Mouse (Mus musculus) lung, embryonic 14.5 days (tissue): Measurements from ENCODE around the gene Nr4a2. TPM values are rescaled to one million over a fixed set of nuclear protein-coding genes. Genes with fewer than 3 reads are reported as not detected.
A peak's percentile ranks its signal among the peaks of the same experiment; 100 is the strongest.

ENCODE experiments used
- ATAC-seq: fragments of 200-750 bp; cut with Nextera tagmentation; 2 replicates; pipeline ENCODE4 v1.8.0; 2017; ENCODE audit warnings: mild to moderate bottlenecking, moderate TSS enrichment, moderate library complexity; ENCODE audit not compliant: insufficient read depth
- DNase-seq: peaks from one replicate; pipeline ENCODE4 v3.0.0-alpha.2; 2015
- H3K27ac ChIP-seq: fragments of 300-500 bp; sonication (generic); 2 replicates; pipeline ENCODE4 v1.5.1; 2014; ENCODE audit warnings: low read depth, mild to moderate bottlenecking, moderate library complexity
- H3K27me3 ChIP-seq: fragments of 300-500 bp; sonication (generic); 2 replicates; pipeline ENCODE4 v1.6.1; 2014; ENCODE audit warnings: low read length, control low read depth; ENCODE audit not compliant: insufficient read depth
- H3K36me3 ChIP-seq: fragments of 300-500 bp; sonication (generic); 2 replicates; pipeline ENCODE4 v1.6.1; 2014; ENCODE audit warnings: control low read depth; ENCODE audit not compliant: insufficient read depth
- H3K4me1 ChIP-seq: fragments of 300-500 bp; sonication (generic); 2 replicates; pipeline ENCODE4 v1.6.1; 2014; ENCODE audit warnings: antibody characterized with exemption, control low read depth; ENCODE audit not compliant: insufficient read depth
- H3K4me2 ChIP-seq: fragments of 300-500 bp; sonication (generic); 2 replicates; pipeline ENCODE4 v1.6.1; 2014; ENCODE audit warnings: mild to moderate bottlenecking
- H3K4me3 ChIP-seq: fragments of 300-500 bp; sonication (generic); 2 replicates; pipeline ENCODE4 v1.5.1; 2014; ENCODE audit warnings: low read depth, low read length
- H3K9ac ChIP-seq: fragments of 300-500 bp; sonication (generic); 2 replicates; pipeline ENCODE4 v1.6.1; 2014
- H3K9me3 ChIP-seq: fragments of 300-500 bp; sonication (generic); 2 replicates; pipeline ENCODE4 v1.6.1; 2016; ENCODE audit warnings: low read depth, low read length, control low read depth
- CTCF ChIP-seq: IDR thresholded peaks from 2 replicates; pipeline ENCODE4 v1.5.1; 2016; ENCODE audit warnings: antibody characterized with exemption, low read depth
- WGBS: fragments of 180-500 bp; shearing (Covaris S2); extraction: QIAGEN DNeasy Blood & Tissue Kit; methylation state at CpG from one replicate; pipeline ENCODE4 v1.1.7; 2014; 5-methylcytosine and 5-hydroxymethylcytosine counted together
- polyA plus RNA-seq: library from polyadenylated mRNA; unstranded; fragments of >200 nt; fragmentation: Nextera tagmentation; extraction: Ambion mirVana; gene quantifications from 2 replicates; pipeline ENCODE4 v1.2.1, GENCODE M21; 2014

The Nr4a2 gene
- polyA plus RNA-seq, 1 experiment from 2014 or later = 5.9 TPM

DNA sequence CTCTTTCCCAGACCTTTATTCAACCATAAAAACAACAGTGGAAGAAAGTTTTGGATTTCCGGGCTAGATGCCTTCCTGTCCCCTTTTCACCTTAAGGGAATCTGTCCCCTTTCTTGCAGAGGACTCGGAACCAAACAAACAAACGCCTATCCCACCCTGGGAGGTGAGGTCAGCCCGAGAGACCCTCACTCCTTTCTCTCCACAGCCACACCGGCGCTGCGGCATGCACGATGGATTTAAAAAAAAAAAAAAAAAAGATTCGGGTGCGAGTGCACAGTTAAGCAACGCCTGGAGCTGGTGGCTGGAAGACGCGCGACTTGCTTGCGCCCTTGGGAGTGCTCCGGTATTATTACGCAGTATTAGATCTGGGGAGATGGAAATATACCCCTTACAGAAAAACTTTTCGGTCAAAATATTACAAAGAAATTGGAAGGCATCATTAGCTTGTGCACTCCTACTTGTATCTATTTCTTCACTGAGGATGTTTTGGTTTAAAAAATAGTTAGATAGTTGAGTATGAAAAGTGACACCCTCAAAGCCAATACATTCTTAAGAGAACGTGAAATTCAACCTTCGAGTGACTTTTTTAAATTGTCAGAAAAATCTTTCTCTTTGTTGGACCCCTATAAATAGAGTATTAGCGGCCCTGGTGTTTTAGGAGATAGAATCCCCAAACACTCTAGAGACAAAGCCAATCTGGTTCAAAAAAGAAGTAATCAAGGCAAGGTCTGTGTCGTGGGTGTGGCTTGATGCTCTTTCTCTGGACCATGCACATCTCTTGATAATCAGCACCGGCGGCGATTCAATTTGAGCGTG, 19.8 kb downstream of the Nr4a2 start:
- under 1% methylated on average over 26 of the region's 26 CpGs for WGBS
- Histone ChIP-seq H3K9me3 (no peaks in the 10 kb centered on the region), H3K9ac (no peak overlapping the region), H3K27me3 (peaks cover 94% of the 10 kb centered on the region), H3K4me3 (no peak overlapping the region), H3K4me1 (0 out of 2 replicates have a peak, but pooled peaks cover 5% of the 10 kb centered on the region), H3K4me2 (peak overlapping the region; percentile 69), H3K27ac (no peak overlapping the region), H3K36me3 (no peaks in the 10 kb centered on the region)
- DNase-seq (no peak), ATAC-seq (no peak)
- no peak for TF ChIP-seq CTCF

DNA sequence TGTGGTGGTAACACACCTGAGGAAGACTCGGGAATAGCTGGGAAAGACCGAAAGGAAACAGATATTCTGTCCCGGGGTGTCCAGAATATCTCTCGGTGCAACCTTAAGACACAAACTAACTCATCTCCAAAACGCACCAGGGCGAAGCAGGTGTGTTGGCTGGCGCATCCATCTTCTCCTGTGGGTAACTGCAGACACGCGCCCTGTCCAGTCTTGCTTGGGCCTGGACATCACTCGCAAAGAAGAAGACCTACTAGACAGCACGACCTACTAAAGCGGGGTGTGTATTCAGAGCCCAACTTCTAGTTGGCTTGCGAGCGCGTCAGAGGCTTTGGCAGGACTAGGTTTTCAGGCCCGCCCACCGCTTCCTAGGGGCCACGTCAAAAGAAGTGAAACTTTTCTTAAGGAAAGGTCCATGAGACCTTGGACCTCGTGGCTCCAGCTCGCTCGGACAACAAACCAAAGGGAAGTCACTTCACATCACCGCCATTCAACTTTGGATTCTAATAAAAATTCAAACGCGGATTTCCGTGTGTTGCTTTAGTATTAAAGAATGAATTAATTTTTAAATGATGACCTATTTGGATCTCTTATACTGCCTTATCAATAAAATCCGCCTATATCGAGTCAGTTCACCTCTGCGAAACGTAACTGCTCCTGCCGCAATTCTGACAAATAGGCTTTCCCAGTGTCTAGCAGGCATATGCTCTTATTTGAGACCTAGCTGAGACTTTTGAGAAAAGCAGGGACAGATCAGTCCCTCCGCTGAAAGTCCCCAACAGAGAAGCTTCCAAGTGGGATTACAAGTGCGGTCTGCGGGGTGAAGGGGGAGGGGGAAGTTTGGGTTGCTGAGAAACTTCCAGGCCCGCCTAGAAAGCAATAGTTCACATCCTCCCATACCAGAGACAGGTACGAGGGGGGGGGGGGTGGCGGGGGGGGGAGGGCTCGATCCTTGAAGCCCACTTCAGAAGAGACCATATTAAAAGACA, 20.7 kb downstream of the Nr4a2 start:
- Histone ChIP-seq H3K4me2 (peak overlapping the region; percentile 69), H3K27me3 (peaks cover 88% of the 10 kb centered on the region), H3K36me3 (no peaks in the 10 kb centered on the region), H3K9me3 (no peaks in the 10 kb centered on the region), H3K9ac (no peak overlapping the region), H3K4me3 (peak overlapping the region; percentile 39), H3K4me1 (0 out of 2 replicates have a peak, but pooled peaks cover 5% of the 10 kb centered on the region), H3K27ac (no peak overlapping the region)
- ATAC-seq (peak; percentile 39; the same call in 1 of the 2 replicates), DNase-seq (no peak)
- TF ChIP-seq CTCF = no peak
- WGBS = 2% methylated on average over 35 of the region's 37 CpGs

DNA sequence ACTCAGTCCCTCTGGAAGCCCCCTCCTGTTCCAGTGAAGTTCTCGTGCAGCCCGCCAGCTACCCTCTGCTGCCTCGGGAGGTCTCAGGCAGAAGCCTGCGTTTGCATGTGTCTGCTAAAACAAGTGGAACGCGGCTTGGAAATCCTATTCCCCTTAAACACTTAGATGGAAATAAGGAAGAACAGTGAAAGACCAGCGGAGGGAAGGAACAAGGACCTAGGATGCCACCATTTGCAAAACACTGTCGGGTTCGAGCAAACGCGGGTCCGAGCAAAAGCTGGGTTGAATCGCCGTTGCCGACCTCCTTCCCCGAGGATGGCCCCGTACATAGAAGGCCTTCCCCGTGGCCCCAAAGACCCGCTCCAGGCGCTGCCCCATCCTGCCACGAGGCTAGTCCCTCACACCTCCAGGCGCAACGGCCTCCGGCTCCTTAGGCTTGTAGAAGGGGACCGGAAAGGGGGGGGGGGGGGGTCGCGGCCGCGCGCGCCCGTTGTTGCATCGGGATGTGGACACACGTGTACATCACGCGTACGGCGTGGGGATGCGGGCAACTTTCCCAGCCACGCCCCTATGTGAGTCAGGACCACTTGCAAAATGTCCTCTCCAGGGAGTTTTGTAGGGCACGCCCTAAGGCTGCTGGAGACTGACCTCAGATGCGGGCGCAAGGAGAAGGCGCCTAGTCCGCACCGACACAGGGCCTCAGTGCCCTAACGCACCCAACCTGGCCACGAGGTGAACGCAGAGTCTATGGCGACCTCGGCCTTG, 21.5 kb downstream of the Nr4a2 start:
- no peak overlapping the region for H3K9ac ChIP-seq
- ATAC-seq = peak; percentile 75
- WGBS = under 1% methylated on average over 50 of the region's 51 CpGs

DNA sequence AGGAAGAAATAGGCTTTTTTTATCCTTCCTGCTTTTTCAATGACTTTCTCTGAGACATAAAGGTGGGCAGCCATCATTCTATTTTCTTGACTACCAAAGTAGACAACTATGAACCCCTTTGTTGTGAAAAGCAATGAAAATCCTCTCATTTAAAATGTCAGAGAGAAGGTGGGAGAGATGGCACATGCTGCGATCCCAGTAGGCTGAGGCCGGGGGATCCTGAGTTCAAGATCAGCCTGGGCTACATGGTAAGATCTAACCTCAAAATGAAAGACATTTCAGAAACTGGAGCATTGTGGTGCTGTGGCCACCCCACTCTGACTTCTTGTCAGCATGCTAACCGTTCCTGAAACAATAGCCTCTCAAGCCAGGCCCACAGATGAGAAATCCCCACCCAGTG, 23.6 kb downstream of the Nr4a2 start:
- Histone ChIP-seq H3K27me3 (peaks cover 68% of the 10 kb centered on the region), H3K4me1 (0 out of 2 replicates have a peak, but pooled peaks cover 5% of the 10 kb centered on the region), H3K9me3 (no peaks in the 10 kb centered on the region), H3K27ac (no peak overlapping the region), H3K4me2 (no peak overlapping the region), H3K36me3 (no peaks in the 10 kb centered on the region), H3K4me3 (no peak overlapping the region), H3K9ac (no peak overlapping the region)
- ATAC-seq = no peak
- TF ChIP-seq CTCF = no peak
- DNase-seq = no peak
- 70% methylated on average over 3 of the region's 3 CpGs for WGBS

More for the DNA sequence above, 21.5 kb downstream of the Nr4a2 start:
- Histone ChIP-seq H3K36me3 (no peaks in the 10 kb centered on the region), H3K27me3 (peaks cover 86% of the 10 kb centered on the region), H3K4me3 (peak overlapping the region; percentile 39), H3K27ac (no peak overlapping the region), H3K9me3 (no peaks in the 10 kb centered on the region), H3K4me1 (0 out of 2 replicates have a peak, but pooled peaks cover 5% of the 10 kb centered on the region), H3K4me2 (peak overlapping the region; percentile 69)
- DNase-seq = peak; percentile 51
- 0 out of 2 replicates have a peak, but pooled peaks have one; percentile 4 for TF ChIP-seq CTCF

DNA sequence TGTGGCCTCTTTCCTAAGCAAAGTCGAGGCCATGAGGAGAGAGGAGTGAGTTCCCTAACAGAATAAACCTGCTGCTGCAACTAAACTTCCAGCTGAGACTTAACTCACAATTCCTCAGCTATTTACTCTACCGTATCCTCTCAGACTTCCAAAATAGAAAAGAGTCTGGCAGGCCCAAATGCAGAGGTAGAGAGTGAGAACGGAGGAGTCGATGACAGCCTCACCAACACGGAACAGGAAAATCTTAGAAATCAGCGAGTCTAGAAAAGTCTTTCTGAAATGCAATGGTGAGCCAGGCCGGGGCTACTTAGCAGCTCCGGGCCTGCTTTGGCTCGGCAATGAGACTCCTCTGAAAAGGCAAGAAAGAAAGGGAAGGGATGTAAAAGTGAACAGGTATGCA, 51.4 kb downstream of the Nr4a2 start:
- H3K4me3 ChIP-seq = no peak overlapping the region
- no peak overlapping the region for H3K27ac ChIP-seq
- no peak for DNase-seq
- no peaks in the 10 kb centered on the region for H3K27me3 ChIP-seq
- no peaks in the 10 kb centered on the region for H3K9me3 ChIP-seq
- no peak for ATAC-seq
- no peak overlapping the region for H3K4me2 ChIP-seq
- 69% methylated on average over 9 of the region's 9 CpGs for WGBS
- H3K36me3 ChIP-seq = no peaks in the 10 kb centered on the region
- TF ChIP-seq CTCF = no peak
- H3K9ac ChIP-seq = no peak overlapping the region
- H3K4me1 ChIP-seq = no peaks in the 10 kb centered on the region

DNA sequence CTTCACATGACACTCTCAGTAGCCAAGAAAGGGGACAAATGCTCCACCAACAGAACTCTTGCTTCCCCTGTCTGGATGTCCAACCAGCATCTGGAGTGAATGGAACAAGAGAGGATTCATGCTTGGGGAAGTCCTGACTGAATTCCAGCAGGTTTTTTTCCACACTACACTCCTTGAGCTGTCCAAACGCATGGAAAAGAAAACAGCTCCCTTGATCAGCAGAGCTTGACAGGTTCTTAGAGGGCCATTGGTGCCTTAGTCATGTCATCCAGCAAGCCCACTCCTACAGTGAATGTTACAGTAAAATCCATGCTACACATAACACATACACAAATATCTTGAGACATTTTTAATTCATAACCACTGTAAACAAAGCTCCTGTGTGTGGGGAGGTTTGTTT, 60.3 kb downstream of the Nr4a2 start:
- DNase-seq (no peak), ATAC-seq (no peak)
- Histone ChIP-seq H3K4me3 (no peak overlapping the region), H3K9me3 (no peaks in the 10 kb centered on the region), H3K27ac (no peak overlapping the region), H3K27me3 (no peaks in the 10 kb centered on the region), H3K4me1 (no peaks in the 10 kb centered on the region), H3K36me3 (no peaks in the 10 kb centered on the region), H3K4me2 (no peak overlapping the region), H3K9ac (no peak overlapping the region)
- no peak for TF ChIP-seq CTCF
- 62% methylated on average over 1 of the region's 1 CpGs for whole genome bisulfite sequencing

Other genes with a start within 250 kb of the Nr4a2 start
- 16.3 and 17.8 TPM in 2 replicates for gene Gpd2, start 113.6 kb upstream of the Nr4a2 start, polyA plus RNA-seq